Mouse (Mus musculus) intestine, postnatal 0 days (tissue): ENCODE results near the gene Amotl1. TPM values are rescaled to one million over a fixed set of nuclear protein-coding genes. Genes with fewer than 3 reads are reported as not detected.

Experiments used
- ATAC-seq: fragments of 200-750 bp; cut with Nextera tagmentation; 2 replicates; pipeline ENCODE4 v1.8.0; 2017; ENCODE audit warnings: mild to moderate bottlenecking, moderate TSS enrichment, moderate library complexity
- H3K27ac ChIP-seq: fragments of 300-500 bp; sonication (generic); 2 replicates; pipeline ENCODE4 v1.5.1; 2014; ENCODE audit warnings: mild to moderate bottlenecking, low read depth, low read length, moderate library complexity
- H3K27me3 ChIP-seq: fragments of 300-500 bp; sonication (generic); replicated peaks from 2 replicates; pipeline ENCODE4 v1.6.1; 2014; ENCODE audit warnings: low read length, mixed read lengths; ENCODE audit not compliant: control insufficient read depth, insufficient read depth
- H3K36me3 ChIP-seq: fragments of 300-500 bp; sonication (generic); 2 replicates; pipeline ENCODE4 v1.6.1; 2014; ENCODE audit warnings: mild to moderate bottlenecking, moderate library complexity; ENCODE audit not compliant: control insufficient read depth, insufficient read depth
- H3K4me1 ChIP-seq: fragments of 300-500 bp; sonication (generic); replicated peaks from 2 replicates; pipeline ENCODE4 v1.6.1; 2014; ENCODE audit warnings: antibody characterized with exemption, low read length, mixed read lengths; ENCODE audit not compliant: control insufficient read depth, insufficient read depth
- H3K4me2 ChIP-seq: fragments of 300-500 bp; sonication (generic); replicated peaks from 2 replicates; pipeline ENCODE4 v1.6.1; 2014; ENCODE audit warnings: low read depth, mild to moderate bottlenecking, moderate library complexity
- H3K4me3 ChIP-seq: fragments of 300-500 bp; sonication (generic); 2 replicates; pipeline ENCODE4 v1.5.1; 2014; ENCODE audit warnings: low read depth, low read length
- H3K9ac ChIP-seq: fragments of 300-500 bp; sonication (generic); 2 replicates; pipeline ENCODE4 v1.6.1; 2014; ENCODE audit warnings: mild to moderate bottlenecking, low read depth, low read length
- H3K9me3 ChIP-seq: fragments of 300-500 bp; sonication (generic); 2 replicates; pipeline ENCODE4 v1.6.1; 2016; ENCODE audit warnings: mixed run types; ENCODE audit not compliant: control insufficient read depth
- CTCF ChIP-seq: sonication (generic); IDR thresholded peaks from 2 replicates; pipeline ENCODE4 v1.5.1; 2016; ENCODE audit warnings: low read depth, mild to moderate bottlenecking, control low read depth, antibody characterized with exemption, moderate library complexity
- WGBS: fragments of 180-500 bp; shearing (Covaris S2); extraction: QIAGEN DNeasy Blood & Tissue Kit; methylation state at CpG from one replicate; pipeline ENCODE4 v1.1.7; 2014; 5-methylcytosine and 5-hydroxymethylcytosine counted together
- polyA plus RNA-seq: library from polyadenylated mRNA; unstranded; fragments of >200 nt; fragmentation: Nextera tagmentation; extraction: Ambion mirVana; gene quantifications from 2 replicates; pipeline ENCODE4 v1.2.1, GENCODE M21; 2015

The Amotl1 gene
- polyA plus RNA-seq, 1 experiment from 2014 or later = 3.2 TPM

- Histone ChIP-seq H3K36me3 (0 out of 2 replicates have a peak, but pooled peaks cover 3% of the 10 kb centered on the region), H3K9ac (no peak overlapping the region), H3K4me1 (no peaks in the 10 kb centered on the region), H3K4me2 (no peak overlapping the region), H3K9me3 (no peaks in the 10 kb centered on the region), H3K27ac (no peak overlapping the region), H3K27me3 (no peaks in the 10 kb centered on the region), H3K4me3 (no peak overlapping the region)
- 85% methylated on average over 3 of the region's 3 CpGs for WGBS
- no peak for TF ChIP-seq CTCF
- no peak for ATAC-seq
Observed at GRCm38 (mm10) chr9:14518105-14518504, 126.8 kb downstream of the Amotl1 start.

GRCm38 (mm10) chr9:14517296-14517695 is 127.6 kb downstream of the Amotl1 start:
- Histone ChIP-seq H3K36me3 (0 out of 2 replicates have a peak, but pooled peaks cover 3% of the 10 kb centered on the region), H3K4me2 (no peak overlapping the region), H3K9ac (no peak overlapping the region), H3K4me3 (no peak overlapping the region), H3K27me3 (no peaks in the 10 kb centered on the region), H3K4me1 (no peaks in the 10 kb centered on the region), H3K9me3 (no peaks in the 10 kb centered on the region), H3K27ac (no peak overlapping the region)
- WGBS = 58% methylated on average over 1 of the region's 1 CpGs
- no peak for TF ChIP-seq CTCF
- no peak for ATAC-seq

- no peak overlapping the region for H3K4me3 ChIP-seq
- peak; percentile 85 for TF ChIP-seq CTCF
- peaks cover 36% of the 10 kb centered on the region for H3K36me3 ChIP-seq
- H3K9me3 ChIP-seq = no peaks in the 10 kb centered on the region
- no peak overlapping the region for H3K9ac ChIP-seq
- no peaks in the 10 kb centered on the region for H3K4me1 ChIP-seq
- H3K27ac ChIP-seq = no peak overlapping the region
- no peaks in the 10 kb centered on the region for H3K27me3 ChIP-seq
- ATAC-seq = peak; percentile 51; the same call in 1 of the 2 replicates
- WGBS = 73% methylated on average over 9 of the region's 9 CpGs
- H3K4me2 ChIP-seq = no peak overlapping the region
Observed at GRCm38 (mm10) chr9:14512633-14513445, 132.0 kb downstream of the Amotl1 start.

DNA sequence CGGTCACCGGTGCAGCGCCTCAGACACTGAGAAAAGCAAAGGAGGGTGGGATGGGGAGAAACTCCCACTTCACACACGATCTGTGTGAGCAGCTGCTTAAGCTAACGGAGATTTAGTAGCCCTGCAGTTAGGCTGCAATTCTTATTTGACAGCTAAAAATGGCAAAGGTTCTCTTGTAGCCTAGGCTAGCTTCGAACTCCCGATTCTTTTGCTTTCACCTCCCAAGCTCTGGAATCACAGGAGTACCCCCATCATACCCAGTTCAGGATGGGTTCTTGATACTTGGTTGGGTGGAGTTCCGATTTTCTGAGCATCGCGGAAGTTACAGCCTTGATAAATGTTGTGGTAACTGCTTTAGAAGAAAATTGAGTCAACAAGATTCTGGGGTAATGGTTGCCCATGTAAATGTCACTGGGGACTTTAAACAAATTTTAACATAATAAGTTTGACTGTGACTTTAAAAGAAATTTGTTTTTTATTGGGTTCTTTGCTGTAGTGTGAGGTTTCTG is 143.9 kb downstream of the Amotl1 start:
- Histone ChIP-seq H3K36me3 (peaks cover 28% of the 10 kb centered on the region), H3K9ac (peak overlapping the region; percentile 92), H3K9me3 (no peaks in the 10 kb centered on the region), H3K27ac (peak overlapping the region; percentile 60), H3K27me3 (no peaks in the 10 kb centered on the region), H3K4me2 (peak overlapping the region; percentile 90), H3K4me1 (peaks cover 6% of the 10 kb centered on the region; the same call in 1 of the 2 replicates), H3K4me3 (peak overlapping the region; percentile 86)
- no peak for ATAC-seq
- 2% methylated on average over 10 of the region's 10 CpGs for whole genome bisulfite sequencing
- TF ChIP-seq CTCF = no peak

DNA sequence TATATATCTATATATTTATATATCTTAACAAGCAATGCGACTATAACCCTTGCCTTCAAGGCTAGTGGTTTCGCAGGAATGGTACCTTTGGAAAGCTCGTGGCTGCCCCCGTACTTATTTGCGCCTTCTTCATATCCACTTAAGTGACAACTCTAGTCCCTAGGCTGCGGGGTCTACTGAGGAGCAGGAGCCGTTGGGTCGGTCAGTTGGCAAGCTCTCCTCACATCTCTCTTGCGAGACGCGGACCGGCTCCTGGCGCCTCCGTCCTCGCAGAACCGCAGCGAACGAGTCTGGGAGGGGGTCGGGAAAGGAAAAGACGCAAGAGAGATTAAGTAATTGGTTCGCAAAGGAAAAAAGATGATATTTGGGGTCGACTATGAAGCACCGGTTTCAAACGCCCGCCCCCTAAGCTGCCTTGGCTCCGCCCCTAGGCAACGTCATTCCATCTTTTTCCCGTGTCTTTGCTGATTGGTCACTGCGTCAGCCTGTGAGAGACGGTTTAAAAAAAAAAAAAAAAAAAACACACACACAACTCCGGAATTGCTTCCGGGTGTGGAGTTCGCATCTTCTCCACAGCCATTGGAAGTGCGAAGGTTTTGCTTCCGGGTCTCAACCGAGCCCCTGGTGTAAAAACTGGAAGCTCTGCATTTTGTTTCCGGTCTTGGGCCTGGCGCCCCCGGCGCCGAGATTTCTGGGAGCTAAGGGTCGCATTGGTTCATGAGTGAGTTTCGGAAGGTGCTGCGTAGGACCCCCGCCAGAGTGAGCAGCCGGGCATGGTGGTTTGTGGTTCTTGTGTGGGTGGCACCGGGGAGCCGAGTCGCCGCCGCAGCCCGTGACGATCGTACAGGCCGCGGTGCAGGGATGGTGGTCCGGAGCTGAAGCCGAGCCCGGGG is 144.6 kb downstream of the Amotl1 start, which contains the start of the genes Kdm4d and Cwc15:
Gene Kdm4d (minus strand): TSS at position 460 of the 893 bp plus-strand sequence.
Gene Cwc15 (plus strand): TSS at position 595 of the 893 bp plus-strand sequence.
- peak within 1 kb of the TSS; percentile 86 for H3K4me3 ChIP-seq
- peak within 1 kb of the TSS; percentile 90 for H3K4me2 ChIP-seq
- H3K27ac ChIP-seq = peak within 1 kb of the TSS; percentile 60
- H3K9me3 ChIP-seq = no peaks in the 10 kb centered on the region
- H3K36me3 ChIP-seq = peaks cover 21% of the 10 kb centered on the region
- WGBS = under 1% methylated on average over 59 of the region's 59 CpGs
- no peaks in the 10 kb centered on the region for H3K27me3 ChIP-seq
- H3K9ac ChIP-seq = peak within 1 kb of the TSS; percentile 92
- ATAC-seq = peak; percentile 99
- TF ChIP-seq CTCF = no peak
- peaks cover 6% of the 10 kb centered on the region; the same call in 1 of the 2 replicates for H3K4me1 ChIP-seq
